Mouse (Mus musculus): ENCODE data around the gene Cldn24.

DNA sequence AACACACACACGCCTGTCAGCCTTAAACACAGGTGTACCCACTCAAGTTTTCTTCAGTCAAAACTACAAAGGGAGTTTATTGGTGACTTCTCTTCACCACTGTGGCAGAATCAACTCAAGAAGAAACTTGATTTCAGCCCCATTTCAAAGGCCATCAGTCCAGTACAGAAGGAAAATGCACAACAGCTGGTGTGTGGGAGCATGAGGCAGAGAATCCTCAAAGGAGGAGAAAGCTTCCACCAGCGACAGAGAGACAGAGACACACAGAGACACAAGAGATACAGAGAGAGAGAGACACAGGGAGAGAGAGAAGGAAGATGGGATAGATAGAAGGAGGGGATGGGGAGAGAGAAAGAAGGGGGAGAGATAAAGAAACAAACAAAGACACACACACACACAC, 19.6 kb upstream of the Cldn24 start:
- TF ChIP-seq CTCF (IDR thresholded peaks at IDR 0.05; ENCODE audit: extremely low read depth, insufficient read depth, low read length) (no peak), POLR2A (IDR thresholded peaks at IDR 0.05; ENCODE audit: extremely low read depth, insufficient read depth, low read length) (no peak)
